Mouse (Mus musculus) kidney, postnatal 10 days (tissue): ENCODE results near the gene Nup98.

Source experiments
- DNase-seq: peaks from one replicate; pipeline ENCODE4 v3.0.0; 2021; ENCODE audit warnings: mixed read lengths

Nup98 gene

DNA sequence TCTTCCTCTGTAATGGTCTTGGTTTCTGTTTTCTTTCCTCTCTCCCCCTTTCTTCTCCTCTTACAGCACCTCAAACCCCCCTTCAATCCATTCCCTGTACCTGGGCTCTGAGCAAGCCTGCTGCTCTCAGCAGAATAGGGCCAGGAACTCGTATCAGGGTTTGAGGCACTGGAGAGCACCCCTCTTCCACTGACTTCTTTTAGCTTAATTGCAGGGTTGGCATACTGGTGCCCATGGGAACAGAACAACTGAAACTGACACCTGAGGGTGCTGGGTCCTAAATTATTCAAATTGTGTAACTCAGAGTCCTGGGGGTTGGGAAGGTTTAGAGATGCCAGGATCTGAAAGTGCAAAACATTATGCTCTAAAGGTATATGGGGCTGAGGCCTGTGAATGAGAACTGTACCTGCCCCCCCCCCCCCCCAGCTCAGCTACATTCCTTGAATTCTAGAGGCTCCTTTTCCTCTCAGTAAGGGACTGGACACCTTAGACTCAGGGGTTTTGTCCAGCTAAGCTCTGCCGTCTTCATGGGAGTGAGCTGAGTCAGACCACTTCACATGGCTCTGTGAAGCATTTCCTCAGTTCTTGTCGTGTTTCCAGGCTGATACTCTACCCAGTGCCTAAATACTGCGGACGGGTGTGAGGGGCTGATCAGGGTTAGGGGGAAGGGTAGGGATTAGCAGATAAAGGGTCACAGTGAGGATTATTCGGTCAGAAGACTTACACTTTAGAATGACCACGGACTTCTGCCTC lies 93.2 kb downstream of the Nup98 start, which contains the start of gene Chrna10:
Gene Chrna10, minus strand, starts transcription at position 250 of the 753 bp plus-strand sequence.
- DNase-seq: no peak

- DNase-seq: no peak
These were observed 96.7 kb downstream of the Nup98 start for GRCm38 (mm10) chr7:102113151-102113729.

- no peak for DNase-seq
These were observed 100.2 kb downstream of the Nup98 start for GRCm38 (mm10) chr7:102109746-102110145.

- DNase-seq: no peak
These were observed 100.8 kb downstream of the Nup98 start, which contains the start of gene Art5 for GRCm38 (mm10) chr7:102109171-102109570. Art5 (minus strand) TSS chr7:102109489.

DNA sequence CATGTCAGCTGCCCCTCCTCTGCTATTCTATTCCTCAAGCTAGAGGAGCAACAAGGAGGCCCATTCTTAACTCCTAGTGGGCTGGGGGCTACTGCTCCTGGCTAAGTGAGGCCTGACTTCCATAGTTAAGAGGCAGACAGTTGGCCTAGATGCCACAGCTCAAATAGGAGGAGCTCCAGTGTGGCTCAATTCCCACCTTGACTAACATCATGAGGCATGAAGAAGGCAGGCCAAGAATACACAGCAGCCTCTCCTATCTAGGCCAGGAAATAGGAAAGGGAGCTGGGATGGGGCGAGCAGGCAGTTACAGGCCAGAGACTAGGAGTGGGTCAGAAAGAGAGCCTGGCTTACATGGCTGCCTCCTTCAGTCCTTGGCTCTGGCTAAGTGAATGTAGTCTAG lies 101.8 kb downstream of the Nup98 start:
- DNase-seq: no peak

GRCm38 (mm10) chr7:102106700-102107141 lies 103.3 kb downstream of the Nup98 start:
- DNase-seq: peak; percentile 30

- DNase-seq: no peak
These were observed 105.8 kb downstream of the Nup98 start for GRCm38 (mm10) chr7:102104126-102104525.

DNA sequence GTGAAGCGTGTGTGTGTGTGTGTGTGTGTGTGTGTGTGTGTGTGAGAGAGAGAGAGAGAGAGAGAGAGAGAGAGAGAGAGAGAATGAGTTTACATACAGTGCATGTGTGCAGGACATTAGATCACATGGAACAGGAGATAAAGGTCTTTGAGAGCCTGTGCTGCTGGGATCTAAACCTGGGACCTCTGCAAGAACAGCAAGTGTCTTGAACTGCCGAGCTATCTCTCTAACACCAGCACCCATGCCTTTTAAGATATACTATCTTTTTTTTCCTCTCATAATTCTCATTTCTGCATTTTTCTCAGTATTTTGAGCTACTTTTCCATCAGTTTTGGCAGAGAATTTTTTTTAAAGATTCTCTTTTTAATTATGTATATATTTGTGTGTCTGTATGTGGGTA lies 106.4 kb downstream of the Nup98 start:
- DNase-seq: no peak

- DNase-seq: no peak
These were observed 107.3 kb downstream of the Nup98 start for GRCm38 (mm10) chr7:102102696-102103095.

DNA sequence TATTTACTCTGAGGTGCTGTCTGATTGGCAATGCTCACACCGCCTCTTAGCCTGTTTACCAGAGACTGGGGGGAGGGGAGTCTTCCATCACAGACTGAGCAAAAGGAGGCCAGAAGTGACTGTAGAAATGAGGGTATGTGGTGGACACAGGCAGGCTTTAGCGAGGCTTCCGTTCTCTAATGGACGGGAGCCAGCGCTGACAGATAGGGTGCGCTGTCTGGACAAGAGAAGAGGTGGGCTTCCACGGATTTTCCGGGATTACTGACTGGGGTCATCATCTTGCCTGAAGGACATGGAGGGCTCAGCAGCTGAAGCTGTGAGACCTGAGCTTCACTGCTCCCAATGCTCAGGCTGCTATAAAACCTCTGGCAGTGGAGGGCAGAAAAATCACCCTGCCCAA lies 107.7 kb downstream of the Nup98 start:
- no peak for DNase-seq

- no peak for DNase-seq
These were observed 108.5 kb downstream of the Nup98 start, which contains the start of gene Art1 for GRCm38 (mm10) chr7:102101487-102101886. Art1 (plus strand) TSS chr7:102101743.

DNA sequence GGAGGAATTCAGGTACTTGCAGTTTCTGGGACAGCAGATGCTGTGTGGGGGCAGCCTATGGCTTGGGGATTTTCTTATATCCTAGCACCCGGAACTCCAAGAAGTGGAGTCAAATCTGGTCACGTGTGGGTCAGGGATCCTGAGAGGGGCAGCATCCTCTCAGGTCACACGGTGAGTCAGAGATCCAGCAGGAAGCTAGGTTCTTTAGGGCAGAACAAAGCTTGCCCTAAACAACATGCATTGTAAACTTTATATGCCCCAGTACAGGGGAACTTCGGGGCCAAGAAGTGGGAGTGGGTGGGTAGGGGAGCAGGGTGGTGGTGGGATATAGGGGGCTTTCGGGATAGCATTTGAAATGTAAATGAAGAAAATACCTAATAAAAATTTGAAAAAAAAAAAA lies 109.1 kb downstream of the Nup98 start:
- no peak for DNase-seq

DNA sequence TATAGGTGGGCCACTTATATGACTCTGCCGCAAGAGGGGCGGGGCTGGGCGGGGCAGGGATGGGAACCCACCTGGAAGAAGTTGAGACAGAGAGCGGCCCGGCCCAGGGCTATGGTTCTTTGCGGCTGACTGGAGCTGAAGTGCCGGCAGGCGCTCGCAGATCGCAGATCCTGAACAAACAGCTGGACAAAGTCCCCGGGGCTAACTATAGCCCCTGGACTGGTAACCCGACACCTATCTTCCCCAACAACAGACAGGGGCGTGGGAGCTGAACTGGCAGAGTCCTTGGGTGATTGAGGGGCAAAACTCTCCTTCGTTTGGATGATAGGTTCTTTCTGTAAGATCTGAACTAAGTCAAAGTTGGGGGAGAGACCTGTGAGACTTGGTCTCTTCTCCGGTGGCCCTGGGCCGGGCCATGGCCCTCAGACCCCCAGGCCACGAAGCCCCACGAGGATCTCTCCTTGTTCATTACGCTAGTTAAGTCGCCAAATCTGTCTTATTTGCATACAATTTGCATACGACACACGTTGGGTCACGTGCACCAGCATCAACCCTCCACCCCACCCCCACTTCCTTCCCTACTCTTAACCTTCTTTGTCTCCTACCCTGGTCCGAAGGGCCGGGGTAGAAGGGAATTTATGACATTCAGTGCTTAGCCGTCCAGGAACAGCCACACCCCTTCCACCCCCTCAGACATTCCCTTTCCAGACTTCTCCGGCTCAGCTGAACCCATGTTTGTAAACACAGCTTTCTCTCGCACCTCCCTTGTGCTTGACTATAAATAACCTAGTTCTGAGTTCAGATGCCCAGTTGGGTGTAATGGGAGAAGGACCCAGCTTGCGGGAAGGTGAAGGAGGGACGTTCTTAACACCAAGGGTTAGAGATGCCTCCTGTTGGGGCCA lies 110.0 kb downstream of the Nup98 start:
- DNase-seq: peak; percentile 56

DNA sequence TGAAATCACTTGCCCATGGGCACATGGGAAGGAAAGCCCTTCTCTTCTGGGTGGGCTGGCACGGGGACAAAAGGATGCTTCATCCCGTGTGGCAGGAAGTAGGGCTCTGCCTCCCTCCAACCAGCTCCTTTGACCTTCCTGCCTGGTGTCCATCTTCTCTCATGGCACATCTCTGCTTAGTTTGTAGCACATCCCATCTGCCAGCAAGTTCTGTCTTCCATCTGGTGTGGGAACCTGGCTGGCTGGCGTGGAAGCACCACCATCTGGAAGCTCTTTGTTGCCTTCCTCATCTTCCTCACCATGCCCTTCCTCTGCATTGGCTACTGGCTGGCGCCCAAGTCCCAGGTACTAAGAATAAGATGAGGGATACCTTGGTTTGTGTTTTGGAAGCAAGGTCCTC lies 122.6 kb downstream of the Nup98 start:
- DNase-seq: no peak

- DNase-seq: no peak
These were observed 125.8 kb downstream of the Nup98 start for GRCm38 (mm10) chr7:102084041-102084696.

DNA sequence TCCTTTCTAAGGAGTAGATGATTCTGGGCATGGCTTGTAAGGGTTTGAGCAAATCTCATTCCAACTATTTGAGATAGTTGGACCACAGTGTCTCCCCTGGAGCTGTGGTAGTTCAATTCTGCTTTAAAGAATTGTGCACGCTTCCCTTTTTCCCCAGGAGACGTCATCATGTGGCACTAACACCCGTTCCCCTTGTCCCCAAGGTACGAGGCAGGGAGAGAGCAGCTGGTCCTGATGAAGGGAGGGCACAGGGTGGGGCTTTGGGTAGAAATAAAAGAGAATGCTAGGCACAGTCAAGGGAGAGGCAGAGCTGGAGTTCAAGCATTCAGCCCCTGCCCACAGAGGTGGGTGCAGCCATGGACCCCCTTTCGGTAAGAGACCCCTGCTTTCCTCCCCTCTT lies 127.2 kb downstream of the Nup98 start, which contains the start of gene Trpc2:
Gene Trpc2, plus strand, starts transcription at position 301 of the 400 bp plus-strand sequence.
- no peak for DNase-seq

- no peak for DNase-seq
These were observed 128.2 kb downstream of the Nup98 start for GRCm38 (mm10) chr7:102081784-102082183.

- DNase-seq: no peak
These were observed 129.7 kb downstream of the Nup98 start for GRCm38 (mm10) chr7:102080311-102080710.

- peak; percentile 54 for DNase-seq
These were observed 131.5 kb downstream of the Nup98 start for GRCm38 (mm10) chr7:102078517-102078916.

DNA sequence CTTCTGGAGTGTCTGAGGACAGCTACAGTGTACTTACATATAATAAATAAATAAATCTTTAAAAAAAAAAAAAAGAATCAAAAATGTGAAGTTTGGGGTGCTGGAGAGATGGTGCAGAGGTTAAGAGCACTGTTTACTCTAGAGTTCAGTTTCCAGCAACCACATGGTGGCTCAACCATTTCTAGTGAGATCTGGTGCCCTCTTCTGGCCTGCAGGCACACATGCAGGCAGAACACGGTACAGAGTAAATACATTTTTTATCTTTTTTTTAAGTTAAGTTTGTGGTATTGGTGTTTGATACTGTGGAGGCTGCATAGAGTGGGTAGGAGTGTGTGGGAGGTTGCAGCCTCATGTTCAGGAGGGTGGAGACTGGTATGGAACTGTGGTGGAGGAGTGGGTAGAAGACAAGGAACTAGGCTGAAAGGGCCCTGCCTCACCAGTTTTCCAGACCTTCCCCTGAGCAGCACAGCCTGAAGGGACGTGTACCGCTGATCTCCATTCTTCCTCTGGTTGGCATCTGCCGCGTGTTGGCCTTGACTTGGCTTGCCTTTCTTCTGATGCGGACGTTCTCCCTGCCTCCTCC lies 133.2 kb downstream of the Nup98 start:
- peak; percentile 39 for DNase-seq
